ENCODE assay signal across 8 mouse cellular contexts in genomic region chr4:149855892-149856807, GRCm38 (mm10).
DNase-seq lines count a peak whose midpoint lies in the region; ATAC-seq lines count a peak whose summit lies in the region.

No protein-coding gene starts in this region.

- H3K27me3 ChIP-seq in hindbrain, embryonic 10.5 days (ENCODE audit: insufficient read depth, poor library complexity, severe bottlenecking): 0 out of 2 replicates have a peak, but pooled peaks cover 7% of the 10 kb centered on the region
- no peaks in the 10 kb centered on the region for H3K27me3 ChIP-seq in hindbrain, embryonic 14.5 days (ENCODE audit: control insufficient read depth, insufficient read depth, low read length)
- peaks cover 10% of the 10 kb centered on the region; the same call in 1 of the 2 replicates for H3K27me3 ChIP-seq in embryonic facial prominence, embryonic 10.5 days (replicated peaks; ENCODE audit: low read depth, poor library complexity, severe bottlenecking)
- no peaks in the 10 kb centered on the region; the same call in 1 of the 2 replicates for H3K27me3 ChIP-seq in liver, embryonic 11.5 days (replicated peaks; ENCODE audit: control insufficient read depth, insufficient read depth, low read length)
- no peaks in the 10 kb centered on the region; the same call in 1 of the 2 replicates for H3K27me3 ChIP-seq in stomach, embryonic 16.5 days (ENCODE audit: control insufficient read depth, insufficient read depth, low read length)

- peak overlapping the region; percentile 36; the same call in 1 of the 2 replicates for H3K27ac ChIP-seq in hindbrain, embryonic 10.5 days
- H3K27ac ChIP-seq in hindbrain, embryonic 14.5 days: no peak overlapping the region
- peak overlapping the region; percentile 73 for H3K27ac ChIP-seq in embryonic facial prominence, embryonic 10.5 days (replicated peaks)
- H3K27ac ChIP-seq in liver, embryonic 11.5 days (ENCODE audit: low read depth, low read length): no peak overlapping the region
- H3K27ac ChIP-seq in stomach, embryonic 16.5 days (ENCODE audit: low read length): peak overlapping the region; percentile 73

- H3K36me3 ChIP-seq in hindbrain, embryonic 10.5 days: no peaks in the 10 kb centered on the region
- H3K36me3 ChIP-seq in hindbrain, embryonic 14.5 days (replicated peaks; ENCODE audit: control insufficient read depth, insufficient read depth): no peaks in the 10 kb centered on the region
- no peaks in the 10 kb centered on the region for H3K36me3 ChIP-seq in embryonic facial prominence, embryonic 10.5 days (replicated peaks)
- no peaks in the 10 kb centered on the region for H3K36me3 ChIP-seq in liver, embryonic 11.5 days (ENCODE audit: control insufficient read depth, insufficient read depth, low read length)
- H3K36me3 ChIP-seq in stomach, embryonic 16.5 days (ENCODE audit: control insufficient read depth, insufficient read depth, low read length): no peaks in the 10 kb centered on the region

- whole genome bisulfite sequencing in hindbrain, embryonic 10.5 days: 69% methylated on average over 19 of the region's 19 CpGs
- 72% methylated on average over 19 of the region's 19 CpGs for WGBS in hindbrain, embryonic 14.5 days
- 68% methylated on average over 19 of the region's 19 CpGs for WGBS in embryonic facial prominence, embryonic 10.5 days
- WGBS in liver, embryonic 11.5 days: 43% methylated on average over 19 of the region's 19 CpGs
- WGBS in stomach, embryonic 16.5 days: 39% methylated on average over 19 of the region's 19 CpGs

- no peak overlapping the region for H3K4me2 ChIP-seq in hindbrain, embryonic 14.5 days (replicated peaks)
- H3K4me2 ChIP-seq in liver, embryonic 11.5 days: 0 out of 2 replicates have a peak overlapping the region, but pooled peaks have one; percentile 3
- H3K4me2 ChIP-seq in stomach, embryonic 16.5 days (ENCODE audit: low read depth, low read length): 0 out of 2 replicates have a peak overlapping the region, but pooled peaks have one; percentile 10

- H3K9ac ChIP-seq in hindbrain, embryonic 14.5 days: no peak overlapping the region
- no peak overlapping the region for H3K9ac ChIP-seq in liver, embryonic 11.5 days (ENCODE audit: low read depth, low read length)
- H3K9ac ChIP-seq in stomach, embryonic 16.5 days (ENCODE audit: low read length): 0 out of 2 replicates have a peak overlapping the region, but pooled peaks have one; percentile 37

- no peaks in the 10 kb centered on the region for H3K9me3 ChIP-seq in hindbrain, embryonic 10.5 days
- H3K9me3 ChIP-seq in hindbrain, embryonic 14.5 days (ENCODE audit: control insufficient read depth, low read length): no peaks in the 10 kb centered on the region
- no peaks in the 10 kb centered on the region for H3K9me3 ChIP-seq in embryonic facial prominence, embryonic 10.5 days
- no peaks in the 10 kb centered on the region for H3K9me3 ChIP-seq in liver, embryonic 11.5 days (ENCODE audit: control insufficient read depth, low read length)
- no peaks in the 10 kb centered on the region for H3K9me3 ChIP-seq in stomach, embryonic 16.5 days (replicated peaks; ENCODE audit: control insufficient read depth, low read length)

- H3K4me3 ChIP-seq in hindbrain, embryonic 10.5 days: no peak overlapping the region
- H3K4me3 ChIP-seq in hindbrain, embryonic 14.5 days (replicated peaks; ENCODE audit: low read length): no peak overlapping the region
- no peak overlapping the region for H3K4me3 ChIP-seq in embryonic facial prominence, embryonic 10.5 days
- no peak overlapping the region for H3K4me3 ChIP-seq in liver, embryonic 11.5 days (ENCODE audit: low read depth, low read length)
- no peak overlapping the region for H3K4me3 ChIP-seq in stomach, embryonic 16.5 days (replicated peaks; ENCODE audit: low read length)

- ATAC-seq in hindbrain, embryonic 14.5 days (ENCODE audit: low FRiP score): no peak
- ATAC-seq in liver, embryonic 11.5 days (replicated peaks; ENCODE audit: low FRiP score): no peak
- ATAC-seq in stomach, embryonic 16.5 days (ENCODE audit: insufficient read depth, low FRiP score): peak; percentile 42

- DNase-seq in hindbrain, embryonic 10.5 days (ENCODE audit: low spot score): no peak
- no peak for DNase-seq in hindbrain, embryonic 14.5 days (ENCODE audit: low spot score)
- DNase-seq in CD4-positive helper T cell, adult 2 months (ENCODE audit: low read depth, low spot score): peak; percentile 96
- DNase-seq in embryonic facial prominence, embryonic 10.5 days (ENCODE audit: low spot score): peak; percentile 53
- DNase-seq in liver, embryonic 11.5 days (ENCODE audit: low spot score): no peak
- no peak for DNase-seq in cerebellum, adult 9-10 months
- no peak for DNase-seq in kidney, adult 9 months

- peaks cover 35% of the 10 kb centered on the region for H3K4me1 ChIP-seq in hindbrain, embryonic 10.5 days (replicated peaks)
- peaks cover 19% of the 10 kb centered on the region for H3K4me1 ChIP-seq in hindbrain, embryonic 14.5 days (replicated peaks; ENCODE audit: control insufficient read depth, insufficient read depth, low read length)
- peaks cover 59% of the 10 kb centered on the region for H3K4me1 ChIP-seq in embryonic facial prominence, embryonic 10.5 days
- peaks cover 14% of the 10 kb centered on the region for H3K4me1 ChIP-seq in liver, embryonic 11.5 days (replicated peaks; ENCODE audit: control insufficient read depth, insufficient read depth, low read length)
- H3K4me1 ChIP-seq in stomach, embryonic 16.5 days (ENCODE audit: control insufficient read depth, insufficient read depth, low read length): peaks cover 7% of the 10 kb centered on the region

Comparison
In these comparisons a context has a peak if more than half of its experiments do, and no peak if none do; other contexts are left out.
1. H3K27ac ChIP-seq: peak in hindbrain, embryonic 10.5 days (single experiment), embryonic facial prominence, embryonic 10.5 days (single experiment) and stomach, embryonic 16.5 days (single experiment); none in hindbrain, embryonic 14.5 days (single experiment) and liver, embryonic 11.5 days (single experiment).
2. DNase-seq: peak in CD4-positive helper T cell, adult 2 months (single experiment) and embryonic facial prominence, embryonic 10.5 days (single experiment); none in hindbrain, embryonic 10.5 days (single experiment), hindbrain, embryonic 14.5 days (single experiment), liver, embryonic 11.5 days (single experiment), cerebellum, adult 9-10 months (single experiment) and kidney, adult 9 months (single experiment).